Mouse (Mus musculus) C2C12 (cell line): ENCODE data around the gene Vash1.

ENCODE experiments used
- CTCF ChIP-seq: IDR thresholded peaks from one replicate; pipeline ENCODE4 v1.5.1; 2011; ENCODE audit not compliant: control insufficient read depth, insufficient read depth, insufficient read length
- USF1 ChIP-seq: IDR thresholded peaks from one replicate; pipeline ENCODE4 v1.6.1; 2011; ENCODE audit warnings: low read depth, mild to moderate bottlenecking, control low read depth, moderate library complexity

- no peak for TF ChIP-seq CTCF
- no peak for TF ChIP-seq USF1
Measured at GRCm38 (mm10) chr12:86688917-86689316, 10.4 kb downstream of the Vash1 start.
